Mouse (Mus musculus) neural tube, embryonic 15.5 days (tissue): Measurements from ENCODE around the gene Nfib. TPM values are rescaled to one million over a fixed set of nuclear protein-coding genes. Genes with fewer than 3 reads are reported as not detected.

Experiments used
- ATAC-seq: fragments of 200-750 bp; cut with Nextera tagmentation; 2 replicates; pipeline ENCODE4 v1.8.0; 2017; ENCODE audit warnings: mild to moderate bottlenecking, moderate TSS enrichment, moderate library complexity; ENCODE audit not compliant: low FRiP score
- H3K27ac ChIP-seq: fragments of 300-500 bp; sonication (generic); replicated peaks from 2 replicates; pipeline ENCODE4 v1.5.1; 2015; ENCODE audit warnings: mild to moderate bottlenecking, inconsistent platforms
- H3K27me3 ChIP-seq: fragments of 300-500 bp; sonication (generic); replicated peaks from 2 replicates; pipeline ENCODE4 v1.6.1; 2015; ENCODE audit warnings: inconsistent platforms
- H3K36me3 ChIP-seq: fragments of 300-500 bp; sonication (generic); 2 replicates; pipeline ENCODE4 v1.6.1; 2015; ENCODE audit warnings: inconsistent platforms
- H3K4me1 ChIP-seq: fragments of 300-500 bp; sonication (generic); 2 replicates; pipeline ENCODE4 v1.6.1; 2015; ENCODE audit warnings: inconsistent platforms
- H3K4me2 ChIP-seq: fragments of 300-500 bp; sonication (generic); 2 replicates; pipeline ENCODE4 v1.6.1; 2015; ENCODE audit warnings: inconsistent platforms, mild to moderate bottlenecking, moderate library complexity
- H3K4me3 ChIP-seq: fragments of 300-500 bp; sonication (generic); replicated peaks from 2 replicates; pipeline ENCODE4 v1.5.1; 2015; ENCODE audit warnings: mild to moderate bottlenecking, inconsistent platforms
- H3K9ac ChIP-seq: fragments of 300-500 bp; sonication (generic); replicated peaks from 2 replicates; pipeline ENCODE4 v1.6.1; 2015; ENCODE audit warnings: mild to moderate bottlenecking, inconsistent platforms
- H3K9me3 ChIP-seq: fragments of 300-500 bp; sonication (generic); replicated peaks from 2 replicates; pipeline ENCODE4 v1.6.1; 2016; ENCODE audit warnings: inconsistent platforms
- WGBS: fragments of 180-500 bp; shearing (Covaris S2); methylation state at CpG from one replicate; pipeline ENCODE4 v1.1.7; 2015; ENCODE audit warnings: mixed read lengths; 5-methylcytosine and 5-hydroxymethylcytosine counted together
- polyA plus RNA-seq: library from polyadenylated mRNA; unstranded; fragments of >200 nt; fragmentation: Nextera tagmentation; extraction: Ambion mirVana; gene quantifications from 2 replicates; pipeline ENCODE4 v1.2.1, GENCODE M21; 2015

Nfib gene
- polyA plus RNA-seq, 1 experiment from 2014 or later: 58.4 TPM

DNA sequence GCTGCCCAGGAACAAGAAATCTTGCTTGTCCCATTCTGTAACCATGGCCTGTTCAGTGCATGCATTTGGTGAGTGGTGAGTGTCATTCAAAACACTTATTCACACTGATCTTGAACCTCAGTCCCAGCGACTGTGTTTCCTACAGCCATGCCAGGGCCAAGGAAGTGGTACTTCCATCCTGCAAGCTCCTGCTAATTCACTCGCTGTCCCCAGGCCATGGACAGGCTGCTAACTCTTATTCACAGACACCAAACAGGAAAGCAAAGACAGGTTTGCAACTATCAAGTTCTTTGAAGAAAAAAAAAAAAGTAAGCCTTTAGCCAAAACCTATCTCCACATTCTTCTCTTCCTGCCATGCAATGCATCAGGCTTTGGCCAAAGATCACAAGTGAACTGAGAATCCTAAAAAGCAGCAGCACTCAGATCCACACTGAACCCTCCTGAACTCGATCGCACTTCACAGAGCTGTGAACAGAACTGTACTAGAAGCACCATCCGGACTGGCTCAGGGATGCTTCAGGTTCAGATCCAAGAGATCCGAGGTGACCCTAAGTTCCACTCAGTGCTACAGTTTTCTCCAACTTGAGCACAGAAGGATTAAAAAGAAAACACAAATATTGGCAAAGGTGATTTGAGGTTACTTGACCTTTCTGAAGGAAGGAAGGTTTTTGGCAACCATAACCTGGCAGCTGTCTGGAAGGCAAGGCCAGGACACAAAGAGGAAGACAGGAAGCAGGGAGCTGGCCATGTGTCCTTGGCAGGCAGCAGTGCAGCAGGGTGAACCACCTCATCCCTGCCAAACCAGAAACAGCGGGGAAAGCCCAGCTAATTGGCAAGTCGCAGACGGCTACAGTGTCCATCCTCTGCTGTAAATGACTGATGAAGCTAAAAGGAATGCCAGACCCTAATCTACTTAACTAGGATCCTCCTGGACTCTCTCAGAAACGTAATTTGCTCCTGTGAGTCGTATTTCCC is 305.9 kb downstream of the Nfib start:
- Histone ChIP-seq H3K4me3 (no peak overlapping the region), H3K4me2 (no peak overlapping the region)

GRCm38 (mm10) chr4:82398282-82398681 is 307.3 kb downstream of the Nfib start:
- Histone ChIP-seq H3K4me1 (peaks cover 34% of the 10 kb centered on the region), H3K4me3 (no peak overlapping the region), H3K9me3 (no peaks in the 10 kb centered on the region), H3K9ac (no peak overlapping the region), H3K4me2 (no peak overlapping the region), H3K36me3 (no peaks in the 10 kb centered on the region), H3K27ac (no peak overlapping the region), H3K27me3 (no peaks in the 10 kb centered on the region)
- no peak for ATAC-seq
- WGBS: 75% methylated on average over 2 of the region's 2 CpGs

More for the DNA sequence above, 305.9 kb downstream of the Nfib start:
- no peaks in the 10 kb centered on the region for H3K27me3 ChIP-seq
- ATAC-seq: no peak
- H3K4me1 ChIP-seq: peaks cover 44% of the 10 kb centered on the region
- H3K9me3 ChIP-seq: no peaks in the 10 kb centered on the region
- 55% methylated on average over 11 of the region's 11 CpGs for WGBS
- no peak overlapping the region for H3K9ac ChIP-seq
- no peaks in the 10 kb centered on the region for H3K36me3 ChIP-seq
- H3K27ac ChIP-seq: peak overlapping the region; percentile 51

DNA sequence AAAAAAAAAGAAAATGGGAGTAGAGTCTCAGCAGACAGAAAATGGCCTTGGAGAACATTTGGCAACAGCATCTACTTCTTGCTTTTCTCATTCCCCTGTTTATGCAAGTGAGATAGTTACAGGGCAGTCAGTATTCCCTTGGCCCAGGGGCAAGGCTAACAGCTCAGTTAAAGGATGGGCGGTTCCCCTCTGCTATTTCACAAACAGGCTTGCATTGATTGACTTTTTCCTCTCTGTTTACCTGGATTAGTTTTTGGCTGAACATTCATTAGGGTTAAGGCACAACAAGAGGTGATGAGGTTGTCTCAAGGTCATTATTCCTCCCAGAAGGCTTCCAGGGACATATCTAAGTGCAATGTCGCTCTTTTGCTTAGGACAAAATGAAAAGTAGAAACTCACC is 308.7 kb downstream of the Nfib start:
- no peak overlapping the region for H3K9ac ChIP-seq
- 87% methylated on average over 2 of the region's 2 CpGs for WGBS
- no peak overlapping the region for H3K4me3 ChIP-seq
- no peak overlapping the region for H3K4me2 ChIP-seq
- H3K36me3 ChIP-seq: no peaks in the 10 kb centered on the region
- ATAC-seq: no peak
- no peaks in the 10 kb centered on the region for H3K9me3 ChIP-seq
- peaks cover 26% of the 10 kb centered on the region for H3K4me1 ChIP-seq
- H3K27me3 ChIP-seq: no peaks in the 10 kb centered on the region
- no peak overlapping the region for H3K27ac ChIP-seq

DNA sequence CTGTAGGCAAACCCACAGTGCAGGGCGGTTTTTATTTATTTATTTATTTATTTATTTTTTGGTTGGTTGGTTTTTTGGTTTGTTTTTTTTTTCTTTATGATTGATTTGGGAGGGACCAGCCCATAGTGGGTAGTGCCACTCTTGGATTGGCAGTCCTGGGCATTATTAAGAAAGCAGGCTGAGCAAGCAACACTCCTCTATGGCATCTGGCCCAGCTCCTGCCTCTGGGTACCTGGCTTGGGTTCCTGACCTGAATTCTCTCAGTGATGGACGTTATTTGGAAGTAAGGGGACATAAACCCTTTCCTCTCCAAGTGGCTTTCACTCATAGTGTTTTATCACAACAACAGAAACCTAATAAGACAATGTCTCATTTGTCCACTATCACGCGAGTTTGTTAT is 309.5 kb downstream of the Nfib start:
- WGBS: 79% methylated on average over 4 of the region's 4 CpGs
- Histone ChIP-seq H3K4me3 (no peak overlapping the region), H3K9ac (no peak overlapping the region), H3K27ac (no peak overlapping the region), H3K4me2 (no peak overlapping the region), H3K27me3 (no peaks in the 10 kb centered on the region), H3K9me3 (no peaks in the 10 kb centered on the region), H3K4me1 (peaks cover 18% of the 10 kb centered on the region), H3K36me3 (no peaks in the 10 kb centered on the region)
- ATAC-seq: no peak

DNA sequence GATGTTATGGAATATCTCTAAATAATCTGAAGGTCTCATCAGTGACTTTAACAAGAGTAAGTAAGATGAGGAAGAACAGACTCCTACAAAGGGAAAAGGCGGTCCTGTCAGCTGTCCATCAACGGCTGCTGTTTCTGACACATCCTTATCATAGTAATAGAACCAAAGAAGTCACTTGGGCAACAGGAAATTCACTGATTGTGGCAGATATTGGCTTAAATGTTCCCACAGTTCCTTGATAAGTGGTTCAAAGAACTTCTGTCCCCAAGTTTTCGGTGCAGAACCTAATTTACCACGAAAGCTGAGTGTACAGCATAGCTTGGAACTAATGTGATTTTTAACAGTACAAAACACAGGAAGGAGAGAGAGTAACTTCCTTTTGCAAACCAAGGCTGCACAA is 311.2 kb downstream of the Nfib start:
- Histone ChIP-seq H3K4me2 (no peak overlapping the region), H3K9me3 (no peaks in the 10 kb centered on the region), H3K9ac (no peak overlapping the region), H3K27ac (no peak overlapping the region), H3K4me3 (no peak overlapping the region), H3K27me3 (no peaks in the 10 kb centered on the region), H3K4me1 (peaks cover 5% of the 10 kb centered on the region; the same call in 1 of the 2 replicates), H3K36me3 (no peaks in the 10 kb centered on the region)
- ATAC-seq: no peak
- WGBS: 84% methylated on average over 4 of the region's 4 CpGs

DNA sequence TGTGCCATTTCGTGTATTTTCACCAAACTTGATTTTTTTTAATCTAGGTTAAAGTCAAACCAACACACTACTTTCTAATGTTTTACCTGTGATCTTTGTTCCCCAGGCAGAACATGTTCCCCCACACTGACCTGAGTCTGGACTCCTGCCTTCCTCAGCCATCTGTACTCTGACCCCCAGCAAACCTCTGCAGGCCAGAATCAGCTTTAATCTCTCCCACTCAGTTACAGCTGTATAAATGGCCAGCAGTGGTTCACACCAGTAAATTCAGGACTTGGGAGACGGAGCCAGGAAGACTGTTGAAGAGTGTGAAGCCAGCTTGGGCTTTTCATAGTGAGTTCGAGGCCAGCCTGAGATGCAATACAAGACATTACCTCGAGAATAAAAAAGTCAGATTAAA is 312.5 kb downstream of the Nfib start:
- 86% methylated on average over 4 of the region's 4 CpGs for WGBS
- Histone ChIP-seq H3K9me3 (no peaks in the 10 kb centered on the region), H3K36me3 (no peaks in the 10 kb centered on the region), H3K4me2 (no peak overlapping the region), H3K27ac (0 out of 2 replicates have a peak overlapping the region, but pooled peaks have one; percentile 19), H3K9ac (no peak overlapping the region), H3K4me1 (0 out of 2 replicates have a peak, but pooled peaks cover 2% of the 10 kb centered on the region), H3K27me3 (no peaks in the 10 kb centered on the region), H3K4me3 (no peak overlapping the region)
- ATAC-seq: no peak

GRCm38 (mm10) chr4:82392496-82392895 is 313.1 kb downstream of the Nfib start:
- ATAC-seq: no peak
- H3K4me3 ChIP-seq: no peak overlapping the region

DNA sequence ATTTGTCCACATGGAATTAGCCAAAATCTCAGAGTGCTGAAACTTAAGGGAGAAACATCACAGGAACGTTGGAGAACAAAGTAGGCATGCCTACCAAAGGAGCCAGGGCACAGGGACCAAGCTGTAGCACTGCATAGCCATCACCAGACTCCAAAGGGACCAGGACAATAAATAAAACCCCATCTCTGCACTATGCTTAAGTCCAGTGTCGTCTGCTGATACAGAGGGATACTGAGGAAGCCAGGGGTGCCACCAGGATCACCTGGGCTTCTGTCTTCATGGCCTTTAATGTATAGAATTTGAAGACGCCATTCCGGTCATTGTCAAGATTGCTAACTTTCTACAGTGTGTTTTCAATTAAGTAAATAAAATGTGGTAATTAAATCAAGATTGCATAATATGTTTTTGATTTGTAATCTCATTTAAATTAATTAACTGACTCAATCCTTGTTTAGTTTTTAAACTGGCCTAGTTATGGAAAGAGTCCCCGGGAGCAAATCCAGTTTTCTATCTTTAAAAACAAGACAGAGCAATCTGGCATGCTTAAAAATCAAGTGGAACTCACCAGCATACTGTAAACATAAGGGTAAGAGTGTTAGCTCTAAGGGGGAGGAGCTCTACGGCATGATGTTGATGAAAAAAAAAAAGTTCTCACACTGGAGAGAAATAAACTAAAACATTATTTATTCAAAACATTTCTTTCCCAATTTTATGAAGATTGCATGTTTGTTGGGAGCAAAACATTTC is 313.7 kb downstream of the Nfib start:
- H3K36me3 ChIP-seq: no peaks in the 10 kb centered on the region
- no peaks in the 10 kb centered on the region for H3K27me3 ChIP-seq
- no peak overlapping the region for H3K4me3 ChIP-seq
- H3K9ac ChIP-seq: no peak overlapping the region
- H3K4me2 ChIP-seq: no peak overlapping the region
- peaks cover 3% of the 10 kb centered on the region; the same call in 1 of the 2 replicates for H3K4me1 ChIP-seq
- no peak for ATAC-seq
- no peaks in the 10 kb centered on the region for H3K9me3 ChIP-seq
- WGBS: 76% methylated on average over 6 of the region's 6 CpGs
- no peak overlapping the region for H3K27ac ChIP-seq

More at GRCm38 (mm10) chr4:82392496-82392895, 313.1 kb downstream of the Nfib start:
- 78% methylated on average over 9 of the region's 9 CpGs for WGBS
- H3K27me3 ChIP-seq: no peaks in the 10 kb centered on the region
- no peaks in the 10 kb centered on the region for H3K9me3 ChIP-seq
- H3K4me1 ChIP-seq: 0 out of 2 replicates have a peak, but pooled peaks cover 2% of the 10 kb centered on the region
- peak overlapping the region; percentile 19; the same call in 1 of the 2 replicates for H3K27ac ChIP-seq
- no peak overlapping the region for H3K9ac ChIP-seq
- no peak overlapping the region for H3K4me2 ChIP-seq
- no peaks in the 10 kb centered on the region for H3K36me3 ChIP-seq

GRCm38 (mm10) chr4:82390545-82390944 is 315.0 kb downstream of the Nfib start:
- H3K9ac ChIP-seq: no peak overlapping the region
- no peak overlapping the region for H3K4me2 ChIP-seq
- H3K9me3 ChIP-seq: no peaks in the 10 kb centered on the region
- H3K27ac ChIP-seq: no peak overlapping the region
- 56% methylated on average over 2 of the region's 2 CpGs for WGBS
- peaks cover 7% of the 10 kb centered on the region; the same call in 1 of the 2 replicates for H3K4me1 ChIP-seq
- ATAC-seq: no peak
- H3K27me3 ChIP-seq: no peaks in the 10 kb centered on the region
- no peak overlapping the region for H3K4me3 ChIP-seq
- H3K36me3 ChIP-seq: no peaks in the 10 kb centered on the region

DNA sequence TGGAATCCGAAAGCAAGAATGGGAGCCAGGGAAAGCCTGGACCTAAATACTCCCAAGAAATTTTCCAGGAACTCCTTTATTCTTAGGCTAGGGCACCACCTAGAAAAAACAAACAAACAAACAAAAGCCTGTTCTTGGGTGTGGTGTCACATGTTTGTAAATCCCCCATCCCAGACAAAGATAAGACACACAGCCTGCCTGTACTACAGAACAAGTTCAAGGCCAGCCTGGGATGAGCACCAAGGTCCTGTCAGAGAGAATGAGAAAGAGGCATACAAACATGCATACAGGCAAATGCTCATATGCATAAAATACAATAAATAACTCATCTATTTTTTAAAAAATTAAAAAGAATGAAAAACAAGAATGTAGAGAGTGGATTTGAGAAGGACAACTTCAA is 315.7 kb downstream of the Nfib start:
- Histone ChIP-seq H3K36me3 (no peaks in the 10 kb centered on the region), H3K27ac (no peak overlapping the region), H3K4me3 (no peak overlapping the region), H3K9ac (no peak overlapping the region), H3K4me2 (no peak overlapping the region), H3K27me3 (no peaks in the 10 kb centered on the region), H3K9me3 (no peaks in the 10 kb centered on the region), H3K4me1 (peaks cover 12% of the 10 kb centered on the region; the same call in 1 of the 2 replicates)
- ATAC-seq: no peak
- WGBS: 91% methylated on average over 1 of the region's 1 CpGs

DNA sequence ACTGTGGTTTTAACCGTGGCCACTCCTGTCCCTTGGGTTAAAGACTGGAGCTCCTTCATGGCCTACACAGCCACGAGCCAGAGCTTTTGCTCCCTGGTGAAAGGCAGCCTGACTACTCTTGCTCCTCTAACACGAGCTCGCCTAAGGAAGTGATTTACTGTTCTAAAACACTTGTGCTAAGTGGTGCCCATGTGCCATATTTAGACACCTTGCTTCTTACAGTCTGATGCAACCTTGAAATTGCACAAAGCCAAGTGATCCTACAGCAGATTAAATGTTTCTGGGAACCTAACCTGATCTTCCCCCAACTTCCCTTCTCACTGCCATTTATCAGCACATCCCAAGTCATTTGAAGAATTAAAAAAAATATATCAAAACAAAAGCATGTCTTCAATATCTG is 317.9 kb downstream of the Nfib start:
- no peak overlapping the region for H3K27ac ChIP-seq
- no peak overlapping the region for H3K4me2 ChIP-seq
- H3K9me3 ChIP-seq: no peaks in the 10 kb centered on the region
- WGBS: 87% methylated on average over 4 of the region's 4 CpGs
- ATAC-seq: no peak
- peaks cover 21% of the 10 kb centered on the region for H3K4me1 ChIP-seq
- no peaks in the 10 kb centered on the region for H3K27me3 ChIP-seq
- H3K4me3 ChIP-seq: no peak overlapping the region
- no peak overlapping the region for H3K9ac ChIP-seq
- no peaks in the 10 kb centered on the region for H3K36me3 ChIP-seq
